Mouse (Mus musculus): Measurements from ENCODE around the gene Setd1a. TPM values are rescaled to one million over a fixed set of nuclear protein-coding genes. Genes with fewer than 3 reads are reported as not detected.

Gene Setd1a
- polyA plus RNA-seq, 1 experiment = 51.7 TPM

DNA sequence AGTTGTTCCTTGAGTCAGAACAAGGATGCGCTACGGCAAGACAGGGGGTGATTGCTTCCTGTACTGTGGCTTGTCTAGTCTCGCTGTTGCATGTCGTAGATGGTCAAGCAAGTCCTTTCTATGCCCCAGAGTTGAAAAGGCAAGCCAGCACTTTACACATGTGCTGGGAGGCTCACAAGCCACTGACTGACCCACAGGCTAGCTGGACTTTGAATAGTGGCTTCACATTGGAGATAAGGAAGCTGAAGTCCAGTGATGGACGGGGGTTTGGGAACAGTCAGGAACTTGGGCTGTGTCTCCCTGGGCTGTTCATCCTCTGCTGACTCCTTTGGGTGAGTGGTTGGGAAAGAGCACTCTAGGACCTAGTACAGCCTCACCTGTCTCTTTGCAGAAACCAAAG, 24.9 kb upstream of the Setd1a start:
- H3K27ac ChIP-seq (ENCODE audit: insufficient read depth, low read length) = no peak overlapping the region
- peaks cover 5% of the 10 kb centered on the region for H3K4me1 ChIP-seq (ENCODE audit: control insufficient read depth, insufficient read depth, low read length)
- no peak for TF ChIP-seq POLR2A (IDR thresholded peaks at IDR 0.05; ENCODE audit: insufficient read depth, low read length)
- TF ChIP-seq CTCF (IDR thresholded peaks at IDR 0.05; ENCODE audit: low read depth, low read length) = no peak
- no peak for TF ChIP-seq EP300 (IDR thresholded peaks at IDR 0.05; ENCODE audit: insufficient read depth, low read depth, low read length)
- peaks cover 30% of the 10 kb centered on the region for H3K36me3 ChIP-seq (ENCODE audit: control insufficient read depth, insufficient read depth, low read length, poor library complexity, severe bottlenecking)
- no peak overlapping the region for H3K4me3 ChIP-seq (ENCODE audit: low read depth, low read length)
- peak overlapping the region; percentile 51; the same call in 1 of the 2 replicates for H3K9ac ChIP-seq (ENCODE audit: low read depth, poor library complexity, severe bottlenecking)
- H3K27me3 ChIP-seq (ENCODE audit: control insufficient read depth, insufficient read depth, low read length, poor library complexity, severe bottlenecking) = no peaks in the 10 kb centered on the region
- no peaks in the 10 kb centered on the region for H3K9me3 ChIP-seq (replicated peaks; ENCODE audit: control insufficient read depth, insufficient read depth, low read length, poor library complexity, severe bottlenecking)

DNA sequence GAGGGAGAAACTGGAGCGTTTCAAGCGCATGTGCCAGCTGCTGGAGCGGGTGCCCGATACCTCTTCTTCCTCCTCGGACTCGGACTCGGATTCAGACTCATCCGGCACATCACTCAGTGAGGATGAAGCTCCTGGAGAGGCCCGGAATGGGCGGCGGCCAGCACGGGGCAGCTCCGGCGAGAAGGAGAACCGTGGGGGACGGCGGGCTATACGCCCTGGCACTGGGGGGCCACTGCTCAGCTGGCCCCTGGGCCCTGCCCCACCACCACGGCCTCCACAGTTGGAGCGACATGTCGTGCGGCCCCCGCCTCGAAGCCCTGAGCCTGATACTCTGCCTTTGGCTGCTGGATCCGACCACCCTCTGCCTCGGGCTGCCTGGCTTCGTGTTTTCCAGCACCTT, 24.4 kb upstream of the Setd1a start:
- no peak overlapping the region for H3K27ac ChIP-seq (ENCODE audit: insufficient read depth, low read length)
- no peaks in the 10 kb centered on the region for H3K27me3 ChIP-seq (ENCODE audit: control insufficient read depth, insufficient read depth, low read length, poor library complexity, severe bottlenecking)
- H3K9ac ChIP-seq (ENCODE audit: low read depth, poor library complexity, severe bottlenecking) = peak overlapping the region; percentile 51
- no peaks in the 10 kb centered on the region for H3K9me3 ChIP-seq (replicated peaks; ENCODE audit: control insufficient read depth, insufficient read depth, low read length, poor library complexity, severe bottlenecking)
- peak overlapping the region; percentile 30 for H3K4me3 ChIP-seq (ENCODE audit: low read depth, low read length)
- peaks cover 30% of the 10 kb centered on the region for H3K36me3 ChIP-seq (ENCODE audit: control insufficient read depth, insufficient read depth, low read length, poor library complexity, severe bottlenecking)
- H3K4me1 ChIP-seq (ENCODE audit: control insufficient read depth, insufficient read depth, low read length) = peaks cover 5% of the 10 kb centered on the region
- no peak for TF ChIP-seq CTCF (IDR thresholded peaks at IDR 0.05; ENCODE audit: low read depth, low read length)
- no peak for TF ChIP-seq POLR2A (IDR thresholded peaks at IDR 0.05; ENCODE audit: insufficient read depth, low read length)
- no peak for TF ChIP-seq EP300 (IDR thresholded peaks at IDR 0.05; ENCODE audit: insufficient read depth, low read depth, low read length)

DNA sequence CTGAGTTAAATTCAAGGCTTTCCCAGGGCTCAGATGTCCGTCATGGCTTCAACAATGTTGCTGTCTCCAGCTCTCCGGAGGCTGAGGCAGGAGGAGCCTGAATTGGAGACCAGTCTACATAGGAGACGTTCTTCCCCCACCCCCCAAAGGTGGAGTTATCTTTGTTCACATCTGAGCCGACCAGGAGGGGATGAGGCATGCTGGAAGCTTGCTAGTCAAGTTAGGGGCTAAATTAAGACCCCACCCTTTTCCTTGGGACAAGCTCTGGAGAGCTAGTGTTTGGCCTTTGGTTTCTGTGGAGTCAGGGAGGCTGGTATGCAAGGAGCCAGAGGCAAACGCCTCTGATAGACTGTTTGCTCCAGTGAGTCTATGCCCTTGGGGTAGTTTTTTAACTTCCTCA, 23.3 kb upstream of the Setd1a start:
- Histone ChIP-seq H3K4me3 (ENCODE audit: low read depth, low read length) (peak overlapping the region; percentile 5; the same call in 1 of the 2 replicates), H3K9me3 (replicated peaks; ENCODE audit: control insufficient read depth, insufficient read depth, low read length, poor library complexity, severe bottlenecking) (no peaks in the 10 kb centered on the region), H3K4me1 (ENCODE audit: control insufficient read depth, insufficient read depth, low read length) (peaks cover 5% of the 10 kb centered on the region), H3K27ac (ENCODE audit: insufficient read depth, low read length) (peak overlapping the region; percentile 62), H3K27me3 (ENCODE audit: control insufficient read depth, insufficient read depth, low read length, poor library complexity, severe bottlenecking) (no peaks in the 10 kb centered on the region), H3K36me3 (ENCODE audit: control insufficient read depth, insufficient read depth, low read length, poor library complexity, severe bottlenecking) (peaks cover 35% of the 10 kb centered on the region), H3K9ac (ENCODE audit: low read depth, poor library complexity, severe bottlenecking) (no peak overlapping the region)
- TF ChIP-seq CTCF (IDR thresholded peaks at IDR 0.05; ENCODE audit: low read depth, low read length) (no peak), EP300 (IDR thresholded peaks at IDR 0.05; ENCODE audit: insufficient read depth, low read depth, low read length) (0 out of 2 replicates have a peak, but pooled peaks have one; percentile 56)

DNA sequence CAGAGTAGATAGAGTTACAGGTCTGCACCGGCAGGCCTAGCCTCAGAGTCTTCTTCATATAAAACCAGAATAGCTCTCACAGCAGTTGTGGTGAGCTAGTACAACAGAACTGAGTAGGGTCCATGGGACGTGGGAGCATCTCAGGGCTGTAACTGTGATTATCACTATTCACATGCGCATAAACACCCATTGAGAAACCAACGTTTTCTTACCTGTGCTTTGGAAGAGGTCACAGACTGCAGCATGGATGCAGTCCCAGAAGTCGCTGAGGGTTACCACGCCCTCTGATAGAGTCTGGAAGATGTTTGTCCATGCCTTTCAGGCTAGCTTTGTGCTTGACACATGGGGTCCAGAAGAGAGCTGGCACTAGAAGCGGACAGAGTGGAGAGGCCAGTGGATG, 22.7 kb upstream of the Setd1a start:
- Histone ChIP-seq H3K27ac (ENCODE audit: insufficient read depth, low read length) (peak overlapping the region; percentile 24; the same call in 1 of the 2 replicates), H3K9ac (ENCODE audit: low read depth, poor library complexity, severe bottlenecking) (no peak overlapping the region), H3K36me3 (ENCODE audit: control insufficient read depth, insufficient read depth, low read length, poor library complexity, severe bottlenecking) (peaks cover 36% of the 10 kb centered on the region), H3K27me3 (ENCODE audit: control insufficient read depth, insufficient read depth, low read length, poor library complexity, severe bottlenecking) (no peaks in the 10 kb centered on the region), H3K4me1 (ENCODE audit: control insufficient read depth, insufficient read depth, low read length) (peaks cover 5% of the 10 kb centered on the region), H3K4me3 (ENCODE audit: low read depth, low read length) (no peak overlapping the region), H3K9me3 (replicated peaks; ENCODE audit: control insufficient read depth, insufficient read depth, low read length, poor library complexity, severe bottlenecking) (no peaks in the 10 kb centered on the region)
- TF ChIP-seq CTCF (IDR thresholded peaks at IDR 0.05; ENCODE audit: low read depth, low read length) (no peak), EP300 (IDR thresholded peaks at IDR 0.05; ENCODE audit: insufficient read depth, low read depth, low read length) (no peak), POLR2A (IDR thresholded peaks at IDR 0.05; ENCODE audit: insufficient read depth, low read length) (no peak)

DNA sequence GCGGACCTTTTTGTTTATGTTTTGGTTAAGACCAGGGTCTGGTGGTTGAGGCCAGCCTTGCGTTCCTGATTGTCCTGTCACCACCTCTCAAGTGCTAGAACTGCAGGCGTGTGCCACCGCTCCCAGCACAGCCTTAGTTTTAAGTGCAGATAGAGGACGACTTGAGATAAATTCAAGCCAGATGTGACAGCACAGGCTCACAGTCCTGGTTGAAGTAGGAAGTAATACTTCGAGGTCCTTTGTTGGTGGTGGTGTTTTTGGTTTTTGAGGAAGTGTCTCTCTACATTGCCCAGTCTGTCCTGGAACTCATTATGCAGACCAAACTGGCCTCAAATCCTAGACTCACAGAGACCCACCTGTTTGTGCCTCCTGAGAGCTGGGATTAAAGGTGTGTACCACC, 16.8 kb upstream of the Setd1a start:
- H3K9ac ChIP-seq (ENCODE audit: low read depth, poor library complexity, severe bottlenecking) = no peak overlapping the region
- H3K4me1 ChIP-seq (ENCODE audit: control insufficient read depth, insufficient read depth, low read length) = no peaks in the 10 kb centered on the region
- H3K9me3 ChIP-seq (replicated peaks; ENCODE audit: control insufficient read depth, insufficient read depth, low read length, poor library complexity, severe bottlenecking) = no peaks in the 10 kb centered on the region
- H3K36me3 ChIP-seq (ENCODE audit: control insufficient read depth, insufficient read depth, low read length, poor library complexity, severe bottlenecking) = peaks cover 24% of the 10 kb centered on the region
- TF ChIP-seq CTCF (IDR thresholded peaks at IDR 0.05; ENCODE audit: low read depth, low read length) (no peak), POLR2A (IDR thresholded peaks at IDR 0.05; ENCODE audit: insufficient read depth, low read length) (no peak), EP300 (IDR thresholded peaks at IDR 0.05; ENCODE audit: insufficient read depth, low read depth, low read length) (no peak)
- no peak overlapping the region for H3K4me3 ChIP-seq (ENCODE audit: low read depth, low read length)
- H3K27me3 ChIP-seq (ENCODE audit: control insufficient read depth, insufficient read depth, low read length, poor library complexity, severe bottlenecking) = no peaks in the 10 kb centered on the region
- no peak overlapping the region for H3K27ac ChIP-seq (ENCODE audit: insufficient read depth, low read length)

DNA sequence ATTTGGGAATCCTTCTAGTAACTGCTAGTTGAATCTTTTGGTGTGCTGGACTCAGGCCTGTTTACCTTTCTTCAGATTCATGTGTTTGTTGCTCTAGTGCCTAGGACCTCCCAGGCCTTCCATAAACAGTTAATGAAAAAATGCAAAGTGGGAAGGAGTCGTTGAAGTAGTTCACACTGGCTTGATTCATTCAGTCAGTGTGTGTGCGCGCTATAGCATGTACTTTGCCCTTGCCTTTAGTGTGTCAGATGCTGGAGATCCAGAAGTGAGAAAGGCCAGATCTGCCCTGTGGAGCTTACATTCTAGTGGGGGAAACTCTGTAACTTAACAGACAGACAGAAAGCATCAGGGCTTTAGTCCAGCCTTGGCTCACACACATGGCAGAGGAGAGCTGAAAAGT, 16.0 kb upstream of the Setd1a start:
- Histone ChIP-seq H3K4me3 (ENCODE audit: low read depth, low read length) (no peak overlapping the region), H3K9me3 (replicated peaks; ENCODE audit: control insufficient read depth, insufficient read depth, low read length, poor library complexity, severe bottlenecking) (no peaks in the 10 kb centered on the region), H3K27me3 (ENCODE audit: control insufficient read depth, insufficient read depth, low read length, poor library complexity, severe bottlenecking) (no peaks in the 10 kb centered on the region), H3K4me1 (ENCODE audit: control insufficient read depth, insufficient read depth, low read length) (no peaks in the 10 kb centered on the region), H3K27ac (ENCODE audit: insufficient read depth, low read length) (no peak overlapping the region), H3K36me3 (ENCODE audit: control insufficient read depth, insufficient read depth, low read length, poor library complexity, severe bottlenecking) (peaks cover 27% of the 10 kb centered on the region), H3K9ac (ENCODE audit: low read depth, poor library complexity, severe bottlenecking) (no peak overlapping the region)
- TF ChIP-seq POLR2A (IDR thresholded peaks at IDR 0.05; ENCODE audit: insufficient read depth, low read length) (no peak), EP300 (IDR thresholded peaks at IDR 0.05; ENCODE audit: insufficient read depth, low read depth, low read length) (no peak), CTCF (IDR thresholded peaks at IDR 0.05; ENCODE audit: low read depth, low read length) (no peak)

Data from ES-Bruce4 (cell line).